Mouse (Mus musculus) adrenal gland, postnatal 36 days (tissue): ENCODE data around the gene Tyms. TPM values are rescaled to one million over a fixed set of nuclear protein-coding genes. Genes with fewer than 3 reads are reported as not detected.

ENCODE experiments used
- DNase-seq, 2 experiments: peaks; one replicate each; pipeline ENCODE4 v3.0.0; 2021; ENCODE audit warnings: mixed read lengths in 1 of 2
- long read RNA-seq, 2 experiments: library from polyadenylated mRNA; stranded (forward); transcript quantifications; one replicate each; pipeline ENCODE4 v2.0.0; 2021; ENCODE audit warnings: borderline sequencing depth in 2 of 2
- total RNA-seq, 2 experiments: library from RNA; stranded (reverse); gene quantifications; 2 replicates each; pipeline ENCODE4 v1.2.3; 2021

Tyms gene
- 10 to 100 TPM; 21.3 to 22.2 TPM for total RNA-seq
- long read RNA-seq, experiment 1, transcript Tyms-201 (7 exons, 3,163 nt) = major isoform, 18 of 21 reads
- long read RNA-seq, experiment 1, partial matches to known transcripts = 0 of 21 reads
- long read RNA-seq, experiment 1, other reads (novel, unspliced or antisense) = 3 of 21 reads
- long read RNA-seq, experiment 2, transcript Tyms-201 (7 exons, 3,163 nt) = major isoform, 5 of 8 reads
- long read RNA-seq, experiment 2, partial matches to known transcripts = 0 of 8 reads
- long read RNA-seq, experiment 2, other reads (novel, unspliced or antisense) = 3 of 8 reads

DNA sequence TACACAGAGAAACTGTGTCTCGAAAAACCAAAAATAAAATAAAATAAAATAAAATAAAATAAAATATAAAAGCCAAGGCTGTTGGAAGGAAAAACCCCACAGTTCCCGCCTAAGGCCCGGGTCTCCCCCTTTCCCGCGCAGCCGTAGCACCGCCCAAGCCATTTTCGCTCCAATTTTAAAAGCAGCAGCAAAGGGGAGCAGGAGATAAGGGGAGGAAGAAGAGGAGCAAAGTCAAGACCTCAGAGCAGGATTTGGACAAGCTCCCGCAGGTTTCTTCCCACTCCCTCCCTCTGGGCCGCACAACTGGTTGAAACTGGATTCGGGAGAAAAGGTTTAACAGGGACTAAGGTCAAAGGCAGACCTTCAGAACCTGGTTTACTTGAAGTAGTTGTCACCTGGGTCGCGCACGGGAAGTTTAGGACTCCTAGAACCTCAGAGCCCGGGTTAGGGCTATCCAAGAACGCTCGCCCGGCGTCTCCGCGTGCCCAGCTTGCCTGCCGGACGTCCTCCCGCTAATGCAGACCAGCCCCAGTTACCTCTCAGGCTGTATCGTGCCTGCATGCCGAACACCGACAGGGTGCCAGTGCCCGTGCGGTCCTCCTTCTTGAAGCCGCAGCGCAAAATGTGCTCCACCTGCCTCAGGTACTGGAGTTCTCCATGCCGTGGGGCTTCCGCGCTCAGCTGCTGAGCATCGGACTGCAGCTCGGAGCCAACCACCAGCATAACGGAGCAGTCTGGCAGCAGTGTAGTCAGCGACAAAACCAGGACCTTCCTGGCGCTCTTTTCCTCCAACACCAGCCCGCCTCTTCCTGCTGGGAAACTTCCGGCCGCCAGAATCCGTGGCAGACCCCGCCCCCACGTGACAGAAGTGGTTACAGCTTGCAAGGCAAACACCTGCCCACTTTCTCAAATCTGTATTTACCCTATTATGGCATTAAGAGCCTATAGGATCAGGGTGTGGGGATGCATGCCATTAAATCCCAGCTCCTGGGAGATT lies at the start of gene Tyms:
Tyms (minus strand) TSS at position 793 of the 997 bp plus-strand sequence.
- peak; percentile 88 to 92 for DNase-seq

GRCm38 (mm10) chr5:30122481-30122880 lies 49.1 kb upstream of the Tyms start:
- no peak for DNase-seq

DNA sequence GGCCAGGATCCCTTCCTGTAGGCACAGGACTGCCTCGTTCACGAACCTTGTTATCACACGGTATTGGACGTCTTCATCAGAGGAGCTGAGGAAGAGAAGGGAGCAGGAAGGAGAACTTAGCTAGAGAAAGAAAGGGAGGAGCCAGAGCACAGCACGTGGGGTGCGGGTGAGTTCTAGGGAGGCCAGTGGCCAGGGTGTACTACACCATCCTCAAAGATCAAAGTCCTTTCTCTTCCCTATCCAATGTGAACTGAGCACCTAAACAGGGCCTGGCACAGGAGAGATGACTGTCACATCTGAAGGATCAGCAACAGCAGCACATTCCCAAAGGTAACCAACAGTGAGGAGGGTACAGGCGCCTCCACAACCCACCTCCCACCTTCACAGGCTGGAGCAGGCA lies 46.7 kb upstream of the Tyms start:
- DNase-seq = no peak

DNA sequence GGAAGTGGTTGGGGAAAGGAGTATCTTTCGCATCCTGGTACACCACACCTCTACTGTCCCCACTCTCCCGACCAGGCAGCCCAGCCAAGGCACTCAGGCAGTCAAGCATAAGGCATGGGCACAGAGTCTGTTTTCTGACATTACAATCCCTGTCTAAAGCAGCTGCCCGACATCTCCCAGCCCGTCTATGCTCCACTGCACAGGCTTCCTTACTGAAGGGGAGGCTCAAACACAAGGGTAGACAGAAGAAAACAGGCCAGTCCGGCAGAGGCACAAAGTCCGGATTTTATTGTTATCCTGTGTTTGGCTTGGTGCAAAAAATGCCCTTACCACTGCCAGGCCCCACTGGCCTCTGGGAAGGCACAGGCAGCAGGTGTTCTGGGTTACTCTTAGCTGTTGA lies 45.7 kb upstream of the Tyms start:
- DNase-seq = no peak

DNA sequence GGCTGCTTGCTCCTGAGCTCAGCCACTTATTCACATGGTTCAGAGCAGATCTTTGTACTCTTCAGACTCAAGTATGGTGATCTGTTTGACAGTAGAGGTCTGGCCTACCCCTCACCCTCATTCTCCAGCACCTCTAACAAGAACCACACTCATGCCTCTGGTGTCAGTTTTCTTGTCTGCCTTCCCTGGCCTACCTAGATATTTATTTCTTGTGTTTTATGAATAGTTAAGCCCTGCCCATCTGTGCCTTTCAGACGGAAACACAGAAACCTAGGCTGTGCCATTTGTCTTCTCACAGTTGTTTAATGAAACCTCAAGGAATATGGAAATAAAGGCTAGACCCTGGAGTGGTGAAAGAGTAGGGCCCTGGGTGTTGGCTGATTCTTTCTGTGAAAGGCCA lies 44.6 kb upstream of the Tyms start:
- no peak for DNase-seq

DNA sequence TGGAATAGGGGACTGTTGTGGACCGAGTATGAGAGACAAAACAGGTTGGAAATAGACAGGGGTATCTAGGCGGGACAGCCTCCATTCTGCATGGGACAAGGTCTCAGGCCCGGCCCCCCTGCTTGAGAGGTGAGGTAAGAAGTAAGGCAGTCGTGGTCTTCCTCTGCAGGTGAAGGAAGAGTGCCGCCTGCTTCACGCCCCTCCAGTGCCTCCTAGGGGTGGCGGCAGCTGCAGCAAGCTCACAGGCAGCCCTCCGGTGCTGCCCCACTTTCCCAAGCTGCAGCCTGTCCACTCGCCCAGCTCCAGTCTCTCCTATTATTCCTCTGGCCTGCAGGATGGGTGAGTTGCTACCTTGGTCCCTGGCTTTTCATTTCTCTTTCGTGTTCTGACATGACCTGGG lies 42.3 kb upstream of the Tyms start:
- no peak for DNase-seq

DNA sequence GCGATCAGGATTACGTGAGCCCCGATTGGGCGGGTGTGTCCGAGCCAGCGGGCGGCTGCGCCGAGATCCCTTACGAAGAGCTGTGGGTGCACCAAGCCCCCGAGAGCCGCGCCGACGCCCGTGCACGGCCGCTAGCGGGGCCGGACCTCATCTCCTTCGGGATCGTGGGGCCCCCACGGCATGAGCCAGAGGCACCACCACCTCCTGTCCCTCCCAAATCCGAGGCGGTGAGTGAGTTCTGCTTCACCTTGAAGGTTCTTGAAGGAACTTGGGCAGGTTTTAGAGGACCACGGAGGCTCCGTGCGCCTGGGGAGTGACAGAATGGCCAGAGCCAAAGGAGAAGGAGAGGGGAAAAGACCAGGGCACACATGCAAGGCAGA lies 41.3 kb upstream of the Tyms start:
- DNase-seq = no peak

DNA sequence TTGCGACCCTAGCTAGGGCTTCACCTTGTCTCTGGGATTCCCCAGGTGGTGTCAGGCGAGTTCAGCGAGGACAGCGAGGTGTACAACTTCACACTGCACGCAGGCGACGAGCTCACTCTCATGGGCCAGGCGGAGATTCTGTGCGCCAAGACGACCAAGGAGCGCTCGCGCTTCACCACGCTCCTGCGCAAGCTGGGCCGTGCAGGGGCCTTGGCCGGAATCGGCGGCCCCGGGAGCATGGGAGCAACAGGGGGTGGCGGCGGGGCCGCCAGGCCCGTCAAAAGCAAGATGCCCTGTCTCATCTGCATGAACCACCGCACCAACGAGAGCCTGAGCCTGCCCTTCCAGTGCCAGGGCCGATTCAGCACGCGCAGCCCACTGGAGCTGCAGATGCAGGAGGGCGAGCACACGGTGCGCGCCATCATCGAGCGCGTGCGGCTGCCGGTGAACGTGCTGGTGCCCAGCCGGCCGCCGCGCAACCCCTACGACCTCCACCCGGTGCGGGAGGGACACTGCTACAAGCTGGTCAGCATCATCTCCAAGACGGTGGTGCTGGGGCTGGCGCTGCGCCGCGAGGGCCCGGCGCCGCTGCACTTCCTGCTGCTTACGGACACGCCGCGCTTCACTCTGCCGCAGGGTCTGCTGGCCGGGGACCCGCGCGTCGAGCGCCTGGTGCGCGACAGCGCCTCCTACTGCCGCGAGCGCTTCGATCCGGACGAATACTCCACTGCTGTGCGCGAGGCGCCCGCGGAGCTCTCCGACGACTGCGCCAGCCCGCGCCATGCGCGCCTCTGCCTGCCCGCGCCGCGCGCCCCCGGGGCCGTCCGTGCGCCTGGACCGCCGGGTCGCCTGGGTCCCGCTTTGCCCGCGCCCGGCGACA lies 40.7 kb upstream of the Tyms start:
- DNase-seq = peak; percentile 61 to 73

- DNase-seq = no peak
Observed at GRCm38 (mm10) chr5:30112533-30113068, 39.2 kb upstream of the Tyms start.

GRCm38 (mm10) chr5:30111771-30112170 lies 38.4 kb upstream of the Tyms start:
- DNase-seq = no peak

DNA sequence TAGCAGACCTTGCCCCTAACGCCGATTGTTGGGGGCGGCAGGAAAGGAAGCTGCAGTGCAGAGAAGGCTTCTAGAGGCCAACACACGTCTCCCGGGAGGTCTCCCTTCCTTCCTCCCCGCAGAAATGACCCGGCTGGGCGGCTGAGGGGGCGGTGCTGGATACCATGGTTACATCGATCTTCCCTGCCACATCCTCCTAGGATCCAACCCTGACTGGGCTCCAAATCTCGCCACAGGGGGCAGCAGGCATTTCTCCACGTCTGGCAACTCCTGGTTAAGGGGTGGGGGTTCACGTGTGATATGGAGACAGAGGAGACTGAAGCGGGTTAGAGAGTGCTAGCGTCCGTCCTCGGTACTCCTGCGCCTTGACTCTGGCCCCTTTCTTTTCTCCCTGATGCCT lies 37.7 kb upstream of the Tyms start:
- peak; percentile 31 to 52 for DNase-seq

DNA sequence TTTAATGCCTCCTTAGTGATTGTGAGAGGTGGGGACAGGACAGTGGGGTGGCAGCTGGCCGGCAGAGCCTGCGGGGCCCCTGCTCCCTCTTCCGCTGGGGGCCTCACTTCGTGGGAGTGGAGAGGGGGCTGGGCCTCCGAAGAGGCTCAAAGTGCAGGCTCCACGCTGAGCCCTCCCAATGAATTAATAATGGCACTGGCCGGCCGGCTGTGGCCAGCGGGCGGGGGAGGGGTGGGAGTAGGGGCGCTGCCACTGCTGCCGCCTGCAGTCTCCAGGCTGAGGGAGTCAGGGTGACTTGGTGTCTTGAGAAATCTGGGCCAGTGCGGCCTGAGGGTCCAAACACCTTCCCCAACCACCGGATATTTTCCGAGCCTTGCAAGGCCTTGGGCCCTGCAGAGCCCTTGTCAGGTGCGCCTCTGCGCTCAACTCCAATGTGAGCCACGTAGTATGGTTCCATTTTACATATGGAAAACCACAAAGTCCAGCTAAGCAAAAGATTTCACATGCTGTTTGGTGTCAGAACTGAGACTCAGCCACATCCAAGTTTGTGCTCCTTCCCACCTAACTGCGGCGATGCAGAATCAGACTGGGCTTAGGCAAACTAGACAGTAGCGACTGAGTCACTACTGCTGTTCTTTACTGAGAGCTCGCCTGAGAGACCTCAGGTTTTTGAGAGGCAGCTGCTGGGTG lies 37.1 kb upstream of the Tyms start:
- no peak for DNase-seq

DNA sequence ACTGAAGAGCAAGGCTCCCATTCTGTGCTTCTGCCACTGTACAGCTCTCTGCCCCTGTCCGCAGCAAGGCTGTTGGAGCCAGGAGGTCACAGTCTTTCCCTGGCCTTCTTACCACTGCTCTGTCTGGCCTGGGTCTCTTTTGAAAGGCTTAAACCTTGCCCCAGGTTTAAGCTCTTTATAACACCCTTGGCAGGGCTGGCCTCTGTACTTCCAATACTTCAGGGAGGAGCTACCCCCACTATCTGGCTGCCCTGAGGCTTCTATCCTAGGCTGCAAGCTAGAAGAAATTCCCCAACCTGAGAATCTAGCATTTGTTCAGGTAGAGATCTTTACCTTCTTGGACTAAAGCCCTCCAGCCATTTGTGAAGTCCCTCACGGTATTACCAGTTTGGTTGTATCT lies 36.5 kb upstream of the Tyms start:
- no peak for DNase-seq

DNA sequence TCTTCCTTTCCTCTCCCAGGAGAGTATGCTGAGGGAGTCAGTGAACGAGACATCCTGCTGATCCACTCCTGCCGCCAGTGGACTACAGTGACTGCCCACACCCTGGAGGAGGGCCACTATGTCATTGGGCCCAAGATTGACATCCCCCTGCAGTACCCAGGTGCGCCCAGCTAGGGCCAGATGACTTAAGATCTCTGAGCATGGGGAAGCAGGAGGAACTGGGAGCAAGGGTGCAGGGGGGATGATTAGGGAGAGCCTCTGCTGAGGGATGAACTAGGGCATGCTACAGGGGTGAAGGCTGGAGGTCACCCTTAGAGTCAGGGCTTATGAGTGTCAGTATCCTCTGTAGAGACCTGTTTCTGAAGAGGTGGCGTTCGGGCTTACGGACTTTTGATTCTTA lies 34.8 kb upstream of the Tyms start:
- no peak for DNase-seq

- peak in 1 of 2 experiments; percentile 34 for DNase-seq
Observed at GRCm38 (mm10) chr5:30107611-30108041, 34.2 kb upstream of the Tyms start.

- no peak for DNase-seq
Observed at GRCm38 (mm10) chr5:30107186-30107585, 33.8 kb upstream of the Tyms start.

DNA sequence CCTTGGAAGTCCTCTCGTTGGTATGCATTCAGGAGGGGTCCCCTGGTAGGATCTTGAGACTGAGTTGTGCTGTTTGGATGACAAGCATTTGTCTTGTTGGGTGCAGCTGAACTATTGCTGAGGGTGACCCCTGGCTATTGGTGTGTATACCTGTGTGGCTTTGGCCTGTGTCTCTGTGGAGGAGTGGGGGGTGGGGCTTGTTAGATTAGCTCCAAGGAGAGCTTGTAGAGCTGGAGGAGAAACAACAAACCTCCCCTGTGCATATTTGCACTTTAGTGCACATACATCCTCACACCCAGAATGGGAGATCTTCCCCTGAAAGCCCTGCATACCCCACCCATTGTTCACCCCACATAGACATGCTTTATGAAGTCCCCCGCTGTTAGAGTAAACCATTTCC lies 33.3 kb upstream of the Tyms start:
- no peak for DNase-seq

- no peak for DNase-seq
Observed at GRCm38 (mm10) chr5:30105668-30106300, 32.4 kb upstream of the Tyms start, which contains the start of gene 3110082J24Rik. 3110082J24Rik (minus strand) TSS chr5:30106086.

GRCm38 (mm10) chr5:30104841-30105667 lies 31.6 kb upstream of the Tyms start, which contains the start of gene Garem2:
Garem2 (plus strand) TSS chr5:30105161.
- peak; percentile 27 to 51 for DNase-seq

- DNase-seq = peak; percentile 73 to 80
Observed at GRCm38 (mm10) chr5:30104339-30104738, 30.9 kb upstream of the Tyms start.
